Mouse (Mus musculus) limb, embryonic 12.5 days (tissue): ENCODE measurements around the gene Olfr97. TPM values are rescaled to one million over a fixed set of nuclear protein-coding genes. Genes with fewer than 3 reads are reported as not detected.
"Not testable (repeated sequence)": the region's sequence is repeated elsewhere in the genome, so short reads cannot be mapped to it uniquely, and the experiment has no call there.

Experiments
- ATAC-seq: fragments of 200-750 bp; cut with Nextera tagmentation; 2 replicates; pipeline ENCODE4 v1.8.0; 2017; ENCODE audit warnings: low read depth, moderate TSS enrichment; ENCODE audit not compliant: insufficient number of reproducible peaks, insufficient read depth, low FRiP score, low TSS enrichment
- H3K27ac ChIP-seq: fragments of 300-500 bp; sonication (generic); 2 replicates; pipeline ENCODE4 v1.5.1; 2016; ENCODE audit warnings: mild to moderate bottlenecking, moderate library complexity
- H3K27me3 ChIP-seq: fragments of 300-500 bp; sonication (generic); 2 replicates; pipeline ENCODE4 v1.6.1; 2016; ENCODE audit warnings: mild to moderate bottlenecking, moderate library complexity
- H3K36me3 ChIP-seq: fragments of 300-500 bp; sonication (generic); 2 replicates; pipeline ENCODE4 v1.6.1; 2016; ENCODE audit warnings: mild to moderate bottlenecking, moderate library complexity
- H3K4me1 ChIP-seq: fragments of 300-500 bp; sonication (generic); replicated peaks from 2 replicates; pipeline ENCODE4 v1.6.1; 2016
- H3K4me2 ChIP-seq: fragments of 300-500 bp; sonication (generic); 2 replicates; pipeline ENCODE4 v1.6.1; 2016; ENCODE audit warnings: mild to moderate bottlenecking, moderate library complexity
- H3K4me3 ChIP-seq: fragments of 300-500 bp; sonication (generic); replicated peaks from 2 replicates; pipeline ENCODE4 v1.5.1; 2016; ENCODE audit warnings: mild to moderate bottlenecking
- H3K9ac ChIP-seq: fragments of 300-500 bp; sonication (generic); replicated peaks from 2 replicates; pipeline ENCODE4 v1.6.1; 2016; ENCODE audit warnings: mild to moderate bottlenecking, moderate library complexity
- H3K9me3 ChIP-seq: fragments of 300-500 bp; sonication (generic); 2 replicates; pipeline ENCODE4 v1.6.1; 2016; ENCODE audit warnings: mild to moderate bottlenecking, moderate library complexity
- WGBS: fragments of 180-500 bp; shearing (Covaris S2); methylation state at CpG from one replicate; pipeline ENCODE4 v1.1.7; 2016; 5-methylcytosine and 5-hydroxymethylcytosine counted together
- polyA plus RNA-seq: library from polyadenylated mRNA; unstranded; fragments of >200 nt; fragmentation: Nextera tagmentation; extraction: Ambion mirVana; gene quantifications from 2 replicates; pipeline ENCODE4 v1.2.1, GENCODE M21; 2016

Gene Olfr97
- polyA plus RNA-seq, result not detected in 2 replicates

DNA sequence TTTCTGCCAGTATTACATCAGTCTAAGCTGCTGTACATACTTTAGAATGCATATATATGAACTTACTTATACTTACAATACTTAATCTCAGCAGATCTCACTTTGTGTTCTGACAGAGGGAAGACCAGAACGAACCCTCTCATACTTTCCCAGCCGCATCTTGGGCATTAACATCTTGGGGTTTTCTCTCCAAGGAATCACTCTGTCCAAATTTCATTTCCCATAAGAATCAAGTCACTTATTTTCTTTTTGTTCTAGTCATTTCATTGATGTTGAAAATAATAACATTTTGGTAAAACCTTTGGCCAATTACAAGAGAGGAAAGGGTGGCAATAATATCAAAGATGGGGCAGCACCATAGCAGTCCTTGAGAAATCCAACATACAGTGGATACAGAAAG is at the start of gene Olfr97:
TSS of gene Olfr97 (minus strand) at position 101 of the 400 bp plus-strand sequence.
- ATAC-seq, H3K4me3 ChIP-seq, H3K27me3 ChIP-seq, H3K4me2 ChIP-seq, H3K4me1 ChIP-seq, H3K9me3 ChIP-seq, H3K9ac ChIP-seq, H3K36me3 ChIP-seq, H3K27ac ChIP-seq: not testable (repeated sequence)
- WGBS, result 90% methylated on average over 2 of the region's 2 CpGs

DNA sequence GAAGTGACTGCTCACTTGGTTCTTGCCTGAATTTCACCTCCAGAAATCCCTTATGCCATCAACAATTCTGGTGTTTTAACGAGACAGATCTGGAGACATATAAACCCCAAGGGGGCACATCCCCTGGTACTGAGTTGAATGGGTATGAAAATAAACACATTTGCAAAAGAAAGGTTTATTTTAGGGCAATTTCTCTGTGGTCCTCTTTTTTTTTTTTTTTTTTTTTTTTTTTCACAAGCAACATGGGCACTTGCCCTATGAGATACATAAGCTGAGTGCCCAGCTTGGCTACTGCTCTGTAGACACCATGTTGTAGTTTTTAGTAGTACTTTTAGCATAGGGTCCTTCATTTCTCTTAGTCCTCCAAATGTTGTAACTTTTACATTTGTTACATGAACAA is 46.2 kb upstream of the Olfr97 start, which contains the start of gene Olfr99:
TSS of gene Olfr99 (minus strand) at position 101 of the 400 bp plus-strand sequence.
- no peak within 1 kb of the TSS for H3K9ac ChIP-seq
- WGBS, result 72% methylated on average over 1 of the region's 1 CpGs
- H3K4me1 ChIP-seq, result no peaks in the 10 kb centered on the region
- H3K9me3 ChIP-seq, result no peaks in the 10 kb centered on the region; the same call in 1 of the 2 replicates
- ATAC-seq, result no peak
- H3K27me3 ChIP-seq, result no peaks in the 10 kb centered on the region
- H3K27ac ChIP-seq, result no peak within 1 kb of the TSS
- H3K36me3 ChIP-seq, result no peaks in the 10 kb centered on the region
- no peak within 1 kb of the TSS for H3K4me3 ChIP-seq
- no peak within 1 kb of the TSS for H3K4me2 ChIP-seq

DNA sequence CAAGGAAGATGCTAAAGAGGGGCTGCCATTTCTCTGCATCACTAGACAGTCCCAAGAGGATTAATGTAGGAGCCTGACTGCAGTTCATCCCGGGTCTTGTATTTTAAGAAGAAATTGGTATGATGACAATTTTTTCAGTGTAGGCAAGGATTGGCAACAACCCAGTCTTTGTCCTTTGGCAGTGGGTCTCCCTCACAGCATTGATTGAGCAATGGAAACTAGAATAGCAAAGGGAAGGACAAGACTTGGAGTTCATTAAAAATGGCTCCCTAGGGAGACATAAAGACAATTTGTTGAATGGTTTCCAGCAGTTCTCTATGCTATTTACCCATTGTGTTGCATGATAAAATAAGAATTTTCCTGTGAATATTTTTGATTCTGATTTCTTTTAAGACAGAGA is 43.2 kb upstream of the Olfr97 start:
- H3K27me3 ChIP-seq, result no peaks in the 10 kb centered on the region
- no peaks in the 10 kb centered on the region for H3K36me3 ChIP-seq

DNA sequence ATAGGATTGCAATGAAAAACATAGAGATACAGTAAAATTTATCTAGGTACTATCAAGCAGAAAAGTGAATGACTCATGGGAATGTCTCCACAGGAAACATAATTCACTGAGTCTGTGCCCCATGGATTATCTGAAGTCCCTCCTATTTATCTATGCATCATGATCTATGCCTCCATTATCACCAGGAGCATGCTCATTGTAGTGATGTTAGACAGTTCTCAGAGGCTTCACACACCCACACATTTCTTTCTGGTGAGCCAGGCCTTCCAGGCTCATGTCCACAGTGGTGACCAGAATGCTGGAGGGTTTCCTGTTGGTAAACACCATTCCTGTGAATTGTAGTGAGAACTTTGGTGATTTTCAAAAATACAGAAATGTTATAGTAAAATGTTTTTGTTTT is 39.4 kb upstream of the Olfr97 start:
- ATAC-seq, result no peak
- Histone ChIP-seq H3K9me3 (no peaks in the 10 kb centered on the region), H3K4me1 (no peaks in the 10 kb centered on the region), H3K4me3 (no peak overlapping the region), H3K27me3 (no peaks in the 10 kb centered on the region), H3K36me3 (no peaks in the 10 kb centered on the region), H3K27ac (no peak overlapping the region), H3K9ac (no peak overlapping the region), H3K4me2 (no peak overlapping the region)

More for the DNA sequence above, 43.2 kb upstream of the Olfr97 start:
- H3K9ac ChIP-seq, result no peak overlapping the region
- ATAC-seq, result no peak
- WGBS, result 85% methylated on average over 1 of the region's 1 CpGs
- H3K4me2 ChIP-seq, result no peak overlapping the region
- H3K9me3 ChIP-seq, result no peaks in the 10 kb centered on the region
- no peaks in the 10 kb centered on the region for H3K4me1 ChIP-seq
- H3K27ac ChIP-seq, result no peak overlapping the region
- no peak overlapping the region for H3K4me3 ChIP-seq

DNA sequence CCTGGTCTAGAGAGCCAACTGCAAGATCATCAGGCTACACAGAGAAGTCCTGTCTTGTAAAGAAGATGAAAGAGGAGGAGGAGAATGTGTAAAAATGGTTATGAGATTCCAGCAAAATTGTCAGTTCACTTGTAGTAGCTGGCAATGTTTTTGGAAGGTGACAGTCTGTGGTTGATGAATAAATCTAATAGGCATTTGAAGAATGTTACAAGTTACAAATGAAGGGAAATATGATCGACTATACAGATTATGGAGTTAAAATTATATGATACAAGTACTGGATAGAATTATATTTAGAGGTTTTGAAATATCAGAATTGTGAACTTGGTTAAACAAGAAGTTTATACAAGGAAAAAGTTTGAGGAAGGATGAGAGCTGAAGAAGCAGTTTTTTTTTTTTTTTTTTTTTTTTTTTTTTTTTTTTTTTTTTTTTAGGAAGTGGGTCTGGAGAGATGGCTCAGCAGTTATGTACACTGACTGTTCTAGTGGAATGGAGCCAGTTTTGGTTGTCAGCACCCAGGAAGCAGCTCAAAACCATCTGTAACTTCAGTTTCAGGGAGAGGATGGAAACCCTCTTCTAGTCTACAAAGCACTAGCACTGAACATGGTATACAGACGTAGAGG is 38.6 kb upstream of the Olfr97 start:
- Histone ChIP-seq H3K4me2 (no peak overlapping the region), H3K27ac (no peak overlapping the region), H3K36me3 (no peaks in the 10 kb centered on the region), H3K4me3 (no peak overlapping the region), H3K4me1 (no peaks in the 10 kb centered on the region), H3K9ac (no peak overlapping the region), H3K27me3 (peaks cover 4% of the 10 kb centered on the region; the same call in 1 of the 2 replicates), H3K9me3 (no peaks in the 10 kb centered on the region)
- WGBS, result 97% methylated on average over 2 of the region's 2 CpGs
- ATAC-seq, result no peak

DNA sequence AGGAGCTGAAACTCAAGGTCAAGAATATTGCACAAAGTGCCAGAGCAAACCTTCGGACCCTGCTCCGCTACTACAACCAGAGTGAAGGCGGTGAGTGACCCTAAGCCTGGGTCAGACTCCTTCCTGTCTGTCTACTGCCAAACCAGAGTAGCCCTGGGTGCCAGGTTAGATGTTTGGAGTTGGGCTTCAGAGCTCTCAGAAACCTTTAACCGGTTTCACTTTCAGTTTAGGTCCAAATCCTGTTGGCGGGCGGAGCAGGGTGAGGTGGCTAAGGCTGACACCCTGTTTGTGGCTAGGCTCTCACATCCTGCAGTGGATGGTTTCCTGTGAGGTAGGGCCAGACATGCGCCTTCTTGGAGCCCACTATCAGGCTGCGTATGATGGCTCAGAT is 33.6 kb upstream of the Olfr97 start:
- Histone ChIP-seq H3K9me3 (no peaks in the 10 kb centered on the region), H3K4me1 (no peaks in the 10 kb centered on the region), H3K27me3 (peaks cover 6% of the 10 kb centered on the region; the same call in 1 of the 2 replicates), H3K9ac (no peak overlapping the region), H3K27ac (no peak overlapping the region), H3K4me2 (peak overlapping the region; percentile 93), H3K4me3 (peak overlapping the region; percentile 47), H3K36me3 (no peaks in the 10 kb centered on the region)
- WGBS, result 61% methylated on average over 8 of the region's 8 CpGs
- peak; percentile 41; the same call in 1 of the 2 replicates for ATAC-seq

DNA sequence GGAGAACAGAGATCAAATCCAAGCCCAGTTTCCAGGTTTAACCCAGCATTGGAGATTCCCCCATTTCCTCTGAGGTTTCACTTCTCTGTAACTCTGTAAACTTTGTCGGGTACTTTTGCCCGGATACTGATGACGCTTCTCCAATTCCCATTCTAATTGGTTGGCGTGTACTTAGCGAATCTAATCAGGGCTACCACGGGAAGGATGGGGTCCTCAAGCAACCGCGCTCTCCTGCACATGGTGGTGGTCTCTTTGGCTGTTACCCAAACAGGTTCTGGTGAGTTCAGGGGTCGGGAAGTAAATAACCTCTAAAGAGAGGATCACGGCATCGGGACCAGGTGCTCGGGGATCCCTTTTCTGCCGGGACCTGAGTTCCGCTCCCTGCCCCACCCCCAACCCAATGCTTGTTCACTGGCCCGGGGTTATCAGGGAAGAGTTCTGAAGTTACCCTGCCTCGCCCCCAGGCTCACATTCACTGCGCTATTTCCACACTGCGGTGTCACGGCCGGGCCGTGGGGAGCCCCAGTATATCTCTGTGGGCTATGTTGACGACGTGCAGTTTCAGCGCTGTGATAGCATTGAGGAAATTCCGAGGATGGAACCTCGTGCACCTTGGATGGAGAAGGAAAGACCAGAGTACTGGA is 33.0 kb upstream of the Olfr97 start, which contains the start of gene H2-M3:
TSS of gene H2-M3 (plus strand) at position 163 of the 644 bp plus-strand sequence.
- H3K4me1 ChIP-seq, result no peaks in the 10 kb centered on the region
- no peaks in the 10 kb centered on the region for H3K36me3 ChIP-seq
- H3K27me3 ChIP-seq, result peaks cover 6% of the 10 kb centered on the region; the same call in 1 of the 2 replicates
- peak within 1 kb of the TSS; percentile 28; the same call in 1 of the 2 replicates for H3K9ac ChIP-seq
- no peak within 1 kb of the TSS for H3K27ac ChIP-seq
- H3K4me2 ChIP-seq, result peak within 1 kb of the TSS; percentile 93
- no peaks in the 10 kb centered on the region for H3K9me3 ChIP-seq
- H3K4me3 ChIP-seq, result peak within 1 kb of the TSS; percentile 47
- WGBS, result 4% methylated on average over 26 of the region's 26 CpGs
- peak; percentile 91 for ATAC-seq

DNA sequence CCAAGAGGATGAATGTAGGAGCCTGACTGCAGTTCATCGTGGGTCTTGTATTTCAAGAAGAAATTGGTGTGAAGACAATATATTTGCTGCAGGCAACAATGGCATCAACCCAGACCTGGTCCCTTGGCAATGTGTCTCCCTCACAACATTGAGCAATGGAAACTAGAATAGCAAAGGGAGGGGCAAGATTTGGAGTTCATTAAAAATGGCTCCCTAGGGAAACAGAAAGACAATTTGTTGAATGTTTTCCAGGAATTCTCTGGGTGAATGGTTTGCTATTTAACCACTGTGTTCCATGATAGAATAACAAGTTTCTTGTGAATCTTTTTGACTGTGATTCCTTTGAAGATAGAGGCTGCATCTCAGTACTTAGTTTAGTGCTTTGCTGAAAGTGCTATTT is 26.5 kb upstream of the Olfr97 start, which contains the start of gene Olfr98:
TSS of gene Olfr98 (minus strand) at position 124 of the 400 bp plus-strand sequence.
- Histone ChIP-seq H3K4me1 (no peaks in the 10 kb centered on the region), H3K9ac (no peak within 1 kb of the TSS), H3K36me3 (no peaks in the 10 kb centered on the region), H3K27ac (no peak within 1 kb of the TSS), H3K4me3 (no peak within 1 kb of the TSS), H3K9me3 (no peaks in the 10 kb centered on the region), H3K27me3 (no peaks in the 10 kb centered on the region), H3K4me2 (no peak within 1 kb of the TSS)
- ATAC-seq, result no peak
- 77% methylated on average over 1 of the region's 1 CpGs for WGBS

DNA sequence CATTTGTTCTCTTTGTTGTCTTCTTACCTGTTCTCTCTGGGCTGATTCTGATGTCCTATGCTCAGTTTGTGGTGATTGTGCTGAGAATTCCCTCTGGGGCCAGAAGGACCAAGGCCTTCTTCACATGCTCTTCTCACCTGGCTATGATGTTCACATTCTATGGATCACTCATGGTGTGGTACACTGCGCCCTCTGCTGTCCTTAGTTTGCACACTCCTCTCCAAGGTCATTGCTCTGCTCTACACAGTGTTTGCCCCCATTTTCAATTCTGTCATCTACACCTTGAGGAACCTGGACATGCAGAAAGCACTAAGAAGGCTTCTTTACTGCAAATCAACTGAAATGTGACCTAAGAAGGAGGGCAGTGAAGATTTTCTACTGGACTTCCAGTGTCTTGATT is 13.4 kb upstream of the Olfr97 start:
- Histone ChIP-seq H3K4me1 (no peaks in the 10 kb centered on the region), H3K27me3 (no peaks in the 10 kb centered on the region), H3K4me2 (no peak overlapping the region), H3K27ac (no peak overlapping the region), H3K4me3 (no peak overlapping the region), H3K9ac (no peak overlapping the region), H3K9me3 (no peaks in the 10 kb centered on the region), H3K36me3 (no peaks in the 10 kb centered on the region)
- 0% methylated on average over 1 of the region's 1 CpGs for WGBS
- ATAC-seq, result no peak

DNA sequence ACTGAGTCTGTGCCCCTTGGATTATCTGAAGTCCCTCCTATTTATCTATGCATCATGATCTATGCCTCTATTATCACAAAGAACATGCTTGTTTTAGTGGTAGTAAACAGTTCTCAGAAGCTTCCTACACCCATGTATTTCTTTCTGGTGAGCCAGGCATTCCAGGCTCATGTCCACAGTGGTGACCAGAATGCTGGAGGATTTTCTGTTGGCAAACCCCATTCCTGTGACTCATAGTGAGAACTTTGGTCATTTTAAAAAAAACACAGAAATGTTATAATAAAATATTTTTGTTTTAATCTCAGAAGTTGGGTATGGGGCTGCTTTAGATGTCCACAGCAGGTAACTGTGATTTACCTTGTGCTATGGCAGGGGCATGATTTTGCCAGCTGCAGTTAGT is 12.3 kb upstream of the Olfr97 start:
- no peak overlapping the region for H3K4me3 ChIP-seq
- no peak for ATAC-seq
- no peak overlapping the region for H3K9ac ChIP-seq
- no peaks in the 10 kb centered on the region for H3K4me1 ChIP-seq
- H3K36me3 ChIP-seq, result no peaks in the 10 kb centered on the region
- no peak overlapping the region for H3K27ac ChIP-seq
- H3K4me2 ChIP-seq, result no peak overlapping the region
- no peaks in the 10 kb centered on the region for H3K9me3 ChIP-seq
- H3K27me3 ChIP-seq, result no peaks in the 10 kb centered on the region

DNA sequence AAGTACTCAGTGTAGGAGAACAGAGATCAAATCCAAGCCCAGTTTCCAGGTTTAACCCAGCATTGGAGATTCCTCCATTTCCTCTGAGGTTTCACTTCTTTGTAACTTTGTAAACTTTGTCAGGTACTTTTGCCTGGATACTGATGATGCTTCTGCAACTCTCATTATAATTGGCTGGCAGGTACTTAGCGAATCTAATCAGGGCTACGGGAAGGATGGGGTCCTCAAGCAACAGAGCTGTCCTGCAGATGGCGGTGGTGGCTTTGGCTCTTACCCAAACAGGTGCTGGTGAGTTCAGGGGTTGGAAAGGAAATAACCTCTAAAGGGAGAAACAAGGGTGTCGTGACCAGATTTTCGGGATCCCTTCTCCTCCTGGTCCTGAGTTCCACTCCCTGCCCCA is 9.6 kb upstream of the Olfr97 start:
- Histone ChIP-seq H3K36me3 (no peaks in the 10 kb centered on the region), H3K9me3 (no peaks in the 10 kb centered on the region), H3K9ac (no peak overlapping the region), H3K27me3 (no peaks in the 10 kb centered on the region), H3K4me2 (no peak overlapping the region), H3K4me3 (no peak overlapping the region), H3K4me1 (no peaks in the 10 kb centered on the region), H3K27ac (no peak overlapping the region)
- 31% methylated on average over 5 of the region's 5 CpGs for WGBS
- no peak for ATAC-seq
